Mouse (Mus musculus): Measurements from ENCODE around the gene Tsc22d2. TPM values are rescaled to one million over a fixed set of nuclear protein-coding genes. Genes with fewer than 3 reads are reported as not detected.

Tsc22d2 gene
- polyA plus RNA-seq, 1 experiment from 2014 or later: 13.6 TPM

- no peak overlapping the region for H3K27ac ChIP-seq
Observed at GRCm38 (mm10) chr3:58478755-58479455, 64.4 kb downstream of the Tsc22d2 start.

GRCm38 (mm10) chr3:58485883-58486282, 71.4 kb downstream of the Tsc22d2 start:
- Histone ChIP-seq H3K4me2 (replicated peaks) (no peak overlapping the region), H3K27me3 (ENCODE audit: control insufficient read depth, insufficient read depth, low read length) (no peaks in the 10 kb centered on the region), H3K4me1 (replicated peaks; ENCODE audit: control insufficient read depth, insufficient read depth, low read length) (no peaks in the 10 kb centered on the region), H3K4me3 (replicated peaks; ENCODE audit: low read length) (no peak overlapping the region), H3K9ac (no peak overlapping the region), H3K9me3 (ENCODE audit: control insufficient read depth, low read length) (no peaks in the 10 kb centered on the region), H3K27ac (no peak overlapping the region), H3K36me3 (replicated peaks; ENCODE audit: control insufficient read depth, insufficient read depth) (no peaks in the 10 kb centered on the region)
- DNase-seq (ENCODE audit: low spot score) (no peak), ATAC-seq (ENCODE audit: low FRiP score) (no peak)
- 70% methylated on average over 7 of the region's 7 CpGs for WGBS

More at GRCm38 (mm10) chr3:58478755-58479455, 64.4 kb downstream of the Tsc22d2 start:
- Histone ChIP-seq H3K9ac (no peak overlapping the region), H3K4me1 (replicated peaks; ENCODE audit: control insufficient read depth, insufficient read depth, low read length) (no peaks in the 10 kb centered on the region), H3K9me3 (ENCODE audit: control insufficient read depth, low read length) (no peaks in the 10 kb centered on the region), H3K36me3 (replicated peaks; ENCODE audit: control insufficient read depth, insufficient read depth) (no peaks in the 10 kb centered on the region), H3K27me3 (ENCODE audit: control insufficient read depth, insufficient read depth, low read length) (no peaks in the 10 kb centered on the region), H3K4me2 (replicated peaks) (no peak overlapping the region), H3K4me3 (replicated peaks; ENCODE audit: low read length) (no peak overlapping the region)
- 92% methylated on average over 2 of the region's 2 CpGs for WGBS
- no peak for ATAC-seq (ENCODE audit: low FRiP score)
- no peak for DNase-seq (ENCODE audit: low spot score)

GRCm38 (mm10) chr3:58487121-58487520, 72.6 kb downstream of the Tsc22d2 start:
- WGBS: 62% methylated on average over 3 of the region's 3 CpGs
- ATAC-seq (ENCODE audit: low FRiP score): no peak
- no peak for DNase-seq (ENCODE audit: low spot score)

GRCm38 (mm10) chr3:58487999-58488775, 73.7 kb downstream of the Tsc22d2 start:
- 76% methylated on average over 8 of the region's 8 CpGs for WGBS

More at GRCm38 (mm10) chr3:58487121-58487520, 72.6 kb downstream of the Tsc22d2 start:
- Histone ChIP-seq H3K4me1 (replicated peaks; ENCODE audit: control insufficient read depth, insufficient read depth, low read length) (no peaks in the 10 kb centered on the region), H3K9ac (no peak overlapping the region), H3K27me3 (ENCODE audit: control insufficient read depth, insufficient read depth, low read length) (no peaks in the 10 kb centered on the region), H3K9me3 (ENCODE audit: control insufficient read depth, low read length) (no peaks in the 10 kb centered on the region), H3K27ac (no peak overlapping the region), H3K4me3 (replicated peaks; ENCODE audit: low read length) (no peak overlapping the region), H3K36me3 (replicated peaks; ENCODE audit: control insufficient read depth, insufficient read depth) (no peaks in the 10 kb centered on the region), H3K4me2 (replicated peaks) (no peak overlapping the region)

GRCm38 (mm10) chr3:58490787-58491186, 76.3 kb downstream of the Tsc22d2 start:
- DNase-seq (ENCODE audit: low spot score) (no peak), ATAC-seq (ENCODE audit: low FRiP score) (no peak)
- H3K4me2 ChIP-seq (replicated peaks): no peak overlapping the region
- no peak overlapping the region for H3K27ac ChIP-seq
- H3K9me3 ChIP-seq (ENCODE audit: control insufficient read depth, low read length): no peaks in the 10 kb centered on the region
- WGBS: 81% methylated on average over 7 of the region's 7 CpGs
- no peaks in the 10 kb centered on the region for H3K36me3 ChIP-seq (replicated peaks; ENCODE audit: control insufficient read depth, insufficient read depth)
- H3K4me3 ChIP-seq (replicated peaks; ENCODE audit: low read length): no peak overlapping the region
- H3K27me3 ChIP-seq (ENCODE audit: control insufficient read depth, insufficient read depth, low read length): no peaks in the 10 kb centered on the region
- H3K9ac ChIP-seq: no peak overlapping the region
- H3K4me1 ChIP-seq (replicated peaks; ENCODE audit: control insufficient read depth, insufficient read depth, low read length): no peaks in the 10 kb centered on the region

More at GRCm38 (mm10) chr3:58487999-58488775, 73.7 kb downstream of the Tsc22d2 start:
- Histone ChIP-seq H3K36me3 (replicated peaks; ENCODE audit: control insufficient read depth, insufficient read depth) (no peaks in the 10 kb centered on the region), H3K9me3 (ENCODE audit: control insufficient read depth, low read length) (no peaks in the 10 kb centered on the region), H3K4me2 (replicated peaks) (no peak overlapping the region), H3K4me3 (replicated peaks; ENCODE audit: low read length) (no peak overlapping the region), H3K27ac (no peak overlapping the region), H3K4me1 (replicated peaks; ENCODE audit: control insufficient read depth, insufficient read depth, low read length) (no peaks in the 10 kb centered on the region), H3K9ac (no peak overlapping the region), H3K27me3 (ENCODE audit: control insufficient read depth, insufficient read depth, low read length) (no peaks in the 10 kb centered on the region)
- ATAC-seq (ENCODE audit: low FRiP score): no peak
- DNase-seq (ENCODE audit: low spot score): no peak

- Histone ChIP-seq H3K4me3 (replicated peaks; ENCODE audit: low read length) (no peak overlapping the region), H3K27me3 (ENCODE audit: control insufficient read depth, insufficient read depth, low read length) (no peaks in the 10 kb centered on the region), H3K36me3 (replicated peaks; ENCODE audit: control insufficient read depth, insufficient read depth) (no peaks in the 10 kb centered on the region), H3K4me1 (replicated peaks; ENCODE audit: control insufficient read depth, insufficient read depth, low read length) (no peaks in the 10 kb centered on the region), H3K4me2 (replicated peaks) (no peak overlapping the region), H3K9me3 (ENCODE audit: control insufficient read depth, low read length) (no peaks in the 10 kb centered on the region), H3K27ac (no peak overlapping the region), H3K9ac (no peak overlapping the region)
- ATAC-seq (ENCODE audit: low FRiP score) (no peak), DNase-seq (ENCODE audit: low spot score) (no peak)
- WGBS: 90% methylated on average over 4 of the region's 4 CpGs
Observed at GRCm38 (mm10) chr3:58493621-58494020, 79.1 kb downstream of the Tsc22d2 start.

GRCm38 (mm10) chr3:58501961-58502360, 87.4 kb downstream of the Tsc22d2 start:
- no peak overlapping the region for H3K4me2 ChIP-seq (replicated peaks)
- ATAC-seq (ENCODE audit: low FRiP score): no peak
- no peaks in the 10 kb centered on the region for H3K4me1 ChIP-seq (replicated peaks; ENCODE audit: control insufficient read depth, insufficient read depth, low read length)
- H3K9ac ChIP-seq: no peak overlapping the region
- H3K4me3 ChIP-seq (replicated peaks; ENCODE audit: low read length): no peak overlapping the region
- DNase-seq (ENCODE audit: low spot score): no peak
- H3K27me3 ChIP-seq (ENCODE audit: control insufficient read depth, insufficient read depth, low read length): no peaks in the 10 kb centered on the region
- H3K9me3 ChIP-seq (ENCODE audit: control insufficient read depth, low read length): no peaks in the 10 kb centered on the region
- no peaks in the 10 kb centered on the region for H3K36me3 ChIP-seq (replicated peaks; ENCODE audit: control insufficient read depth, insufficient read depth)
- 74% methylated on average over 2 of the region's 2 CpGs for WGBS
- no peak overlapping the region for H3K27ac ChIP-seq

GRCm38 (mm10) chr3:58503720-58504333, 89.3 kb downstream of the Tsc22d2 start:
- no peaks in the 10 kb centered on the region for H3K36me3 ChIP-seq (replicated peaks; ENCODE audit: control insufficient read depth, insufficient read depth)
- no peaks in the 10 kb centered on the region for H3K4me1 ChIP-seq (replicated peaks; ENCODE audit: control insufficient read depth, insufficient read depth, low read length)
- ATAC-seq (ENCODE audit: low FRiP score) (no peak), DNase-seq (ENCODE audit: low spot score) (no peak)
- no peaks in the 10 kb centered on the region for H3K9me3 ChIP-seq (ENCODE audit: control insufficient read depth, low read length)
- no peak overlapping the region for H3K27ac ChIP-seq
- no peak overlapping the region for H3K4me2 ChIP-seq (replicated peaks)
- no peak overlapping the region for H3K4me3 ChIP-seq (replicated peaks; ENCODE audit: low read length)
- no peaks in the 10 kb centered on the region for H3K27me3 ChIP-seq (ENCODE audit: control insufficient read depth, insufficient read depth, low read length)
- no peak overlapping the region for H3K9ac ChIP-seq
- 56% methylated on average over 3 of the region's 3 CpGs for whole genome bisulfite sequencing

GRCm38 (mm10) chr3:58504676-58505075, 90.2 kb downstream of the Tsc22d2 start:
- Histone ChIP-seq H3K4me1 (replicated peaks; ENCODE audit: control insufficient read depth, insufficient read depth, low read length) (no peaks in the 10 kb centered on the region), H3K4me3 (replicated peaks; ENCODE audit: low read length) (no peak overlapping the region), H3K9me3 (ENCODE audit: control insufficient read depth, low read length) (no peaks in the 10 kb centered on the region), H3K9ac (no peak overlapping the region), H3K4me2 (replicated peaks) (no peak overlapping the region), H3K27me3 (ENCODE audit: control insufficient read depth, insufficient read depth, low read length) (no peaks in the 10 kb centered on the region), H3K27ac (no peak overlapping the region), H3K36me3 (replicated peaks; ENCODE audit: control insufficient read depth, insufficient read depth) (no peaks in the 10 kb centered on the region)
- no peak for DNase-seq (ENCODE audit: low spot score)
- ATAC-seq (ENCODE audit: low FRiP score): no peak
